Mouse (Mus musculus): ENCODE results near the gene Stk39. TPM values are rescaled to one million over a fixed set of nuclear protein-coding genes. Genes with fewer than 3 reads are reported as not detected.
"Not testable (repeated sequence)": the region's sequence is repeated elsewhere in the genome, so short reads cannot be mapped to it uniquely, and the experiment has no call there.

Gene Stk39
- polyA plus RNA-seq, 1 experiment from 2014 or later, result 39.4 TPM

GRCm38 (mm10) chr2:68252048-68252758 lies 219.9 kb downstream of the Stk39 start:
- no peak for ATAC-seq (ENCODE audit: low FRiP score)
- Histone ChIP-seq H3K36me3 (no peaks in the 10 kb centered on the region; the same call in 1 of the 2 replicates), H3K9ac (no peak overlapping the region), H3K4me1 (replicated peaks) (peaks cover 3% of the 10 kb centered on the region; the same call in 1 of the 2 replicates), H3K9me3 (no peaks in the 10 kb centered on the region), H3K4me2 (no peak overlapping the region), H3K4me3 (no peak overlapping the region), H3K27ac (no peak overlapping the region), H3K27me3 (no peaks in the 10 kb centered on the region)
- 80% methylated on average over 6 of the region's 6 CpGs for WGBS

- no peak for ATAC-seq (ENCODE audit: low FRiP score)
- H3K9ac ChIP-seq, result no peak overlapping the region
- H3K4me3 ChIP-seq, result no peak overlapping the region
- no peak overlapping the region for H3K4me2 ChIP-seq
- 87% methylated on average over 10 of the region's 10 CpGs for WGBS
- no peaks in the 10 kb centered on the region for H3K9me3 ChIP-seq
- H3K27ac ChIP-seq, result no peak overlapping the region
- no peaks in the 10 kb centered on the region for H3K27me3 ChIP-seq
- H3K4me1 ChIP-seq (replicated peaks), result peaks cover 3% of the 10 kb centered on the region; the same call in 1 of the 2 replicates
- H3K36me3 ChIP-seq, result no peaks in the 10 kb centered on the region; the same call in 1 of the 2 replicates
Observed at GRCm38 (mm10) chr2:68250897-68251296, 221.2 kb downstream of the Stk39 start.

GRCm38 (mm10) chr2:68249855-68250424 lies 222.1 kb downstream of the Stk39 start:
- WGBS, result 60% methylated on average over 4 of the region's 4 CpGs
- Histone ChIP-seq H3K4me3 (no peak overlapping the region), H3K9me3 (no peaks in the 10 kb centered on the region), H3K36me3 (no peaks in the 10 kb centered on the region; the same call in 1 of the 2 replicates), H3K9ac (no peak overlapping the region), H3K27me3 (no peaks in the 10 kb centered on the region), H3K4me1 (replicated peaks) (no peaks in the 10 kb centered on the region; the same call in 1 of the 2 replicates), H3K27ac (no peak overlapping the region), H3K4me2 (no peak overlapping the region)
- ATAC-seq (ENCODE audit: low FRiP score), result no peak

- H3K9ac ChIP-seq, result no peak overlapping the region
- WGBS, result 42% methylated on average over 3 of the region's 3 CpGs
- no peak overlapping the region for H3K4me3 ChIP-seq
- H3K4me1 ChIP-seq (replicated peaks), result no peaks in the 10 kb centered on the region; the same call in 1 of the 2 replicates
- no peaks in the 10 kb centered on the region; the same call in 1 of the 2 replicates for H3K36me3 ChIP-seq
- H3K9me3 ChIP-seq, result no peaks in the 10 kb centered on the region
- no peak overlapping the region for H3K4me2 ChIP-seq
- no peak overlapping the region for H3K27ac ChIP-seq
- no peaks in the 10 kb centered on the region for H3K27me3 ChIP-seq
- ATAC-seq (ENCODE audit: low FRiP score), result no peak
Observed at GRCm38 (mm10) chr2:68246284-68246683, 225.8 kb downstream of the Stk39 start.

GRCm38 (mm10) chr2:68244556-68244955 lies 227.5 kb downstream of the Stk39 start:
- Histone ChIP-seq H3K9me3 (no peaks in the 10 kb centered on the region), H3K27ac (no peak overlapping the region), H3K9ac (no peak overlapping the region), H3K4me2 (no peak overlapping the region), H3K4me3 (no peak overlapping the region), H3K36me3 (no peaks in the 10 kb centered on the region; the same call in 1 of the 2 replicates), H3K4me1 (replicated peaks) (no peaks in the 10 kb centered on the region; the same call in 1 of the 2 replicates), H3K27me3 (no peaks in the 10 kb centered on the region)
- 78% methylated on average over 1 of the region's 1 CpGs for WGBS
- ATAC-seq (ENCODE audit: low FRiP score), result no peak

GRCm38 (mm10) chr2:68243879-68244553 lies 228.1 kb downstream of the Stk39 start:
- no peak overlapping the region for H3K9ac ChIP-seq
- no peak overlapping the region for H3K27ac ChIP-seq
- H3K4me2 ChIP-seq, result no peak overlapping the region
- H3K9me3 ChIP-seq, result no peaks in the 10 kb centered on the region
- no peak for ATAC-seq (ENCODE audit: low FRiP score)
- H3K36me3 ChIP-seq, result no peaks in the 10 kb centered on the region; the same call in 1 of the 2 replicates
- WGBS, result 82% methylated on average over 12 of the region's 12 CpGs
- H3K4me3 ChIP-seq, result no peak overlapping the region
- H3K4me1 ChIP-seq (replicated peaks), result no peaks in the 10 kb centered on the region; the same call in 1 of the 2 replicates
- H3K27me3 ChIP-seq, result no peaks in the 10 kb centered on the region

GRCm38 (mm10) chr2:68243273-68243672 lies 228.8 kb downstream of the Stk39 start:
- Histone ChIP-seq H3K4me2 (no peak overlapping the region), H3K9me3 (no peaks in the 10 kb centered on the region), H3K27ac (no peak overlapping the region), H3K27me3 (no peaks in the 10 kb centered on the region), H3K4me3 (no peak overlapping the region), H3K36me3 (no peaks in the 10 kb centered on the region; the same call in 1 of the 2 replicates), H3K4me1 (replicated peaks) (no peaks in the 10 kb centered on the region; the same call in 1 of the 2 replicates), H3K9ac (no peak overlapping the region)
- no peak for ATAC-seq (ENCODE audit: low FRiP score)
- 87% methylated on average over 3 of the region's 3 CpGs for WGBS

- Histone ChIP-seq H3K4me3 (no peak overlapping the region), H3K27ac (no peak overlapping the region), H3K9me3 (no peaks in the 10 kb centered on the region), H3K36me3 (no peaks in the 10 kb centered on the region), H3K27me3 (no peaks in the 10 kb centered on the region), H3K9ac (no peak overlapping the region), H3K4me1 (replicated peaks) (no peaks in the 10 kb centered on the region; the same call in 1 of the 2 replicates), H3K4me2 (no peak overlapping the region)
- ATAC-seq (ENCODE audit: low FRiP score), result no peak
- WGBS, result 84% methylated on average over 3 of the region's 3 CpGs
Observed at GRCm38 (mm10) chr2:68242069-68242468, 230.0 kb downstream of the Stk39 start.

- no peaks in the 10 kb centered on the region; the same call in 1 of the 2 replicates for H3K4me1 ChIP-seq (replicated peaks)
- ATAC-seq (ENCODE audit: low FRiP score), result no peak
- H3K36me3 ChIP-seq, result no peaks in the 10 kb centered on the region
- H3K9me3 ChIP-seq, result no peaks in the 10 kb centered on the region
- no peak overlapping the region for H3K9ac ChIP-seq
- no peaks in the 10 kb centered on the region for H3K27me3 ChIP-seq
- H3K27ac ChIP-seq, result no peak overlapping the region
- H3K4me2 ChIP-seq, result no peak overlapping the region
- H3K4me3 ChIP-seq, result no peak overlapping the region
- WGBS, result 100% methylated on average over 1 of the region's 1 CpGs
Observed at GRCm38 (mm10) chr2:68241640-68242039, 230.4 kb downstream of the Stk39 start.

GRCm38 (mm10) chr2:68239415-68239814 lies 232.7 kb downstream of the Stk39 start:
- H3K27me3 ChIP-seq; H3K9ac ChIP-seq; H3K9me3 ChIP-seq; H3K27ac ChIP-seq; H3K4me3 ChIP-seq; H3K4me2 ChIP-seq; H3K4me1 ChIP-seq (replicated peaks); H3K36me3 ChIP-seq; ATAC-seq (ENCODE audit: low FRiP score): not testable (repeated sequence)
- 25% methylated on average over 4 of the region's 4 CpGs for whole genome bisulfite sequencing

- Histone ChIP-seq H3K27ac (no peak overlapping the region), H3K9ac (no peak overlapping the region), H3K9me3 (no peaks in the 10 kb centered on the region), H3K4me3 (no peak overlapping the region), H3K4me2 (no peak overlapping the region), H3K36me3 (no peaks in the 10 kb centered on the region), H3K4me1 (replicated peaks) (no peaks in the 10 kb centered on the region), H3K27me3 (no peaks in the 10 kb centered on the region)
- ATAC-seq (ENCODE audit: low FRiP score), result no peak
- 95% methylated on average over 5 of the region's 5 CpGs for WGBS
Observed at GRCm38 (mm10) chr2:68232929-68233328, 239.1 kb downstream of the Stk39 start.

GRCm38 (mm10) chr2:68229872-68230271 lies 242.2 kb downstream of the Stk39 start:
- Histone ChIP-seq H3K36me3 (no peaks in the 10 kb centered on the region), H3K4me2 (no peak overlapping the region), H3K4me3 (no peak overlapping the region), H3K27me3 (no peaks in the 10 kb centered on the region), H3K4me1 (replicated peaks) (no peaks in the 10 kb centered on the region), H3K9me3 (no peaks in the 10 kb centered on the region), H3K9ac (no peak overlapping the region), H3K27ac (no peak overlapping the region)
- ATAC-seq (ENCODE audit: low FRiP score), result no peak
- WGBS, result 92% methylated on average over 2 of the region's 2 CpGs

Data from hindbrain, embryonic 13.5 days (tissue).